Mouse (Mus musculus): ENCODE measurements around the gene Zfp39.
"Not testable (repeated sequence)": the region's sequence is repeated elsewhere in the genome, so short reads cannot be mapped to it uniquely, and the experiment has no call there.

Gene Zfp39

GRCm38 (mm10) chr11:58918759-58919158 lies 14.7 kb upstream of the Zfp39 start:
- DNase-seq, result no peak

- DNase-seq, result no peak
Measured at GRCm38 (mm10) chr11:58917745-58918366, 13.8 kb upstream of the Zfp39 start, which contains the start of gene Btnl10. Btnl10 (plus strand) TSS chr11:58917908.

GRCm38 (mm10) chr11:58916879-58917744 lies 13.1 kb upstream of the Zfp39 start:
- peak; percentile 92 for DNase-seq

DNA sequence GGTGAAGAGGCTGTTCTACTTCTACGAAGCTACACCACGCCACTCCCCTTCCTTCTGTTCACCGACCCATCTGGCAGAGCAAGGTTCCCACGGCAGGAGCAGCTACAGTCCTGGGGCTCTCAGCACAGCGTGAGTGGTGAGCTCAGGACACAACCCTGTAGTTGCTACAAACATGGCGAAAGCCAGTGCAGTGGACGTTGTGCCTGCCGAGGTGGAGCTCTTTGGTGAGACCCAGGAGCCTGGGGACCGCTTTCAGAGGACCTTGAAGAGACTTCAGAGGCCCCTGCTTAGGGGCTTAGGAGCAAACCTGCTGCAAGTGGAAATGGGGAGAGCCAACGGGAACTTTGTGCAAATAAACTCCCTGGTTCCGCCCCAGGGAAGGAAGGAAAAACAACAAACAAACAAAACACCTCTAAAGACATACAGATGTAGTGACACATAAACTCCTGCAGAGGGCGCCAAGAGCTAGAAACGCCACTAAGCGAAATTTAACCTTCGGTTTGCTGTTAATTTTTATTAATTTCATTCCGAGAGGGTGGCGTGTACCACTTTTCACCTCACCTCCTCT lies 10.5 kb upstream of the Zfp39 start:
- DNase-seq, result peak; percentile 42

DNA sequence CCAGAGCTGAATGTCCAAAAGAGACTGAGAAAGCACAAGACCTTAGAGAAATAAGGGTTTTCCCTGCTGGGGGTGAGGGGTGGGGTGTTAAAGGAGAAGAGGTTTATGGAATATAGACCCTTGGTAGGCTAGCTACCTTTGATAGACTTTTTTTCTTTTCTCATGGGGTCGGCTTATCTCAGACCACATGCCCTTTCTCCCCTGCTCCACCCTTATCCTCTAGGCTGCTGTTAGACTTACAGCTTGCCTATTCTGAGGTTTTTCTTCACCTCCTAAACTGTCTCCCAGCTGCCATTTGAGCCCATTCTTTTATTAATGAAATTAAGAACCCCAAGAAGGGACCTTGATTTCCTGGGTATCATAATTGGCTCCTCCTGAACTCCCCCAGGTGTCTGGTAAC lies 9.8 kb upstream of the Zfp39 start:
- no peak for DNase-seq

- no peak for DNase-seq
Measured at GRCm38 (mm10) chr11:58904838-58905237, 813 bp upstream of the Zfp39 start.

GRCm38 (mm10) chr11:58904410-58904718 lies 339 bp upstream of the Zfp39 start:
- no peak for DNase-seq

DNA sequence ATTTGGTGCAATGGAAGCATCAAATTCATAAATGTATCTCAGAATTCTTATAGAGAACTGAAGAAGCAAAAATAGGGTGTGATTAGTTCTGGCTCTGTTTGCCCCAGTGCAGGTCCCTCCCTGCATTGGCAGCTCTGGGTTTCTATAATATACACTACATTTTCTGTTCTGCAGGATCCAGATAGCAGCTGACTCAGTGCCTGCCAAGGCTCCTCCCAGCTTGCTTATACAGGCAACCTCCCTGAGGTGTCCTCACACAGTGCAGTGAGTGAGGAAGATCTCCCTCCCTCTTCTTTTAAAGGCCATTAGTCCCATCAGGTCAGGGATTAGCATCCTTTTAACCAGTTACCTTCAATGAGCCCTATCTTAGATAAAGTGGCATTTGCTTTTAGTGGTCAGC lies 2.9 kb downstream of the Zfp39 start:
- no peak for DNase-seq

GRCm38 (mm10) chr11:58897485-58897884 lies 6.5 kb downstream of the Zfp39 start:
- DNase-seq, result no peak

- DNase-seq, result peak; percentile 61
Measured at GRCm38 (mm10) chr11:58894456-58894855, 9.6 kb downstream of the Zfp39 start.

- DNase-seq, result no peak
Measured at GRCm38 (mm10) chr11:58890511-58890910, 13.5 kb downstream of the Zfp39 start.

GRCm38 (mm10) chr11:58883756-58884155 lies 20.3 kb downstream of the Zfp39 start:
- DNase-seq, result peak; percentile 86

- no peak for DNase-seq
Measured at GRCm38 (mm10) chr11:58870961-58871360, 33.1 kb downstream of the Zfp39 start.

- no peak for DNase-seq
Measured at GRCm38 (mm10) chr11:58867954-58868330, 36.1 kb downstream of the Zfp39 start.

GRCm38 (mm10) chr11:58867039-58867953 lies 36.7 kb downstream of the Zfp39 start, which contains the start of gene 2810021J22Rik:
2810021J22Rik (plus strand) TSS chr11:58867216.
- DNase-seq, result peak; percentile 91

- no peak for DNase-seq
Measured at GRCm38 (mm10) chr11:58860744-58861143, 43.3 kb downstream of the Zfp39 start.

DNA sequence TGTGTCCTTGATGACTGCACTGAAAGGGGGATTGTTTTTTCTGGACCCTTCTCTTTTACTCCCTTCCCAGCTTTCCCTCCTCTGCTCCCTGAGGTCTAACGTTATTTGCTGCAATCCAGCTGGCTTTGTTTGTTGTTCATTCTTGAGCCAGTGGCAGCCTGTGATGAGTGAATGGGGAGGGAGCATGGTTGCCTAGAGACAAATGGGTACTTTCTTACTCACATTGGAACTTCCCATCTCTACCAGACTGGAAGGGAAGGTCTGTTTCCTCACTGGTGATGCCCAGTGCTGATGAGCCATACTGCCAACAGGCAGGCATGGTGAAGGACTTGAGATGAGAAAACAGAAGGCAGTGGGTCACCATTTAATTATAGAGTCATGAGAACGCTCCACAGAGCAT lies 54.3 kb downstream of the Zfp39 start:
- no peak for DNase-seq

DNA sequence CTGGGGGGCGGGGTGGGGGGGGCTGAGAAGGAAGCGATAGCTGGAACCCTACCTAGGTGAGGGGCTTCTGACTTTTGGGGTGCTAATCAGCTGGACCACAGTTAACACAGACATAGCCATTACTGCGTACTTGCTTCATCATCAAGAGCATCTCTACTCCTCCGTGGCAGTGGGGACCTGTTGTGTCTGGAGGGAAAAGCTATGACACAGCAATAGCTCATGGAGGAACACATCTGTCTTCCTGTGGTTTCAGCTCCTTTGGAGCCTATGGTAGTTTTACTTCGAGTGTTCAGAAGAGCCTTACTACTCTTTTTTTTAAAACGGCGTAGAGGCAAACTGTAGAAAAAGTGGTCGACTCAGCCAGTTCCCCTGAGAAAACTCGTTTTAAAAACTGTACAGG lies 56.4 kb downstream of the Zfp39 start:
- DNase-seq, result no peak

GRCm38 (mm10) chr11:58846919-58847461 lies 57.0 kb downstream of the Zfp39 start, which contains the start of gene Gm12258:
Gm12258 (plus strand) TSS chr11:58847158.
- DNase-seq, result peak; percentile 78

GRCm38 (mm10) chr11:58838951-58839350 lies 65.1 kb downstream of the Zfp39 start, which contains the start of gene Olfr311:
Olfr311 (plus strand) TSS chr11:58839251.
- not testable (repeated sequence) for DNase-seq

All from thymus, postnatal 4 days (tissue).